Mouse (Mus musculus) liver, embryonic 13.5 days (tissue): ENCODE data around the gene Pbx2. TPM values are rescaled to one million over a fixed set of nuclear protein-coding genes. Genes with fewer than 3 reads are reported as not detected.
A peak's percentile ranks its signal among the peaks of the same experiment; 100 is the strongest.

Source experiments
- ATAC-seq: fragments of 200-750 bp; cut with Nextera tagmentation; 2 replicates; pipeline ENCODE4 v1.8.0; 2017; ENCODE audit warnings: low read depth, mild to moderate bottlenecking, moderate number of reproducible peaks, moderate library complexity
- DNase-seq: peaks from one replicate; pipeline ENCODE4 v3.0.0; 2022
- H3K27ac ChIP-seq: fragments of 300-500 bp; sonication (generic); 2 replicates; pipeline ENCODE4 v1.5.1; 2015; ENCODE audit warnings: moderate library complexity, mild to moderate bottlenecking, inconsistent platforms
- H3K27me3 ChIP-seq: fragments of 300-500 bp; sonication (generic); 2 replicates; pipeline ENCODE4 v1.6.1; 2015; ENCODE audit warnings: mild to moderate bottlenecking, inconsistent platforms
- H3K36me3 ChIP-seq: fragments of 300-500 bp; sonication (generic); 2 replicates; pipeline ENCODE4 v1.6.1; 2015; ENCODE audit warnings: mild to moderate bottlenecking, inconsistent platforms
- H3K4me1 ChIP-seq: fragments of 300-500 bp; sonication (generic); replicated peaks from 2 replicates; pipeline ENCODE4 v1.6.1; 2015; ENCODE audit warnings: inconsistent platforms
- H3K4me2 ChIP-seq: fragments of 300-500 bp; sonication (generic); 2 replicates; pipeline ENCODE4 v1.6.1; 2015; ENCODE audit warnings: inconsistent platforms, mild to moderate bottlenecking, moderate library complexity
- H3K4me3 ChIP-seq: fragments of 300-500 bp; sonication (generic); replicated peaks from 2 replicates; pipeline ENCODE4 v1.5.1; 2015; ENCODE audit warnings: mild to moderate bottlenecking, inconsistent platforms
- H3K9ac ChIP-seq: fragments of 300-500 bp; sonication (generic); 2 replicates; pipeline ENCODE4 v1.6.1; 2015; ENCODE audit warnings: mild to moderate bottlenecking, inconsistent platforms
- H3K9me3 ChIP-seq: fragments of 300-500 bp; sonication (generic); replicated peaks from 2 replicates; pipeline ENCODE4 v1.6.1; 2016; ENCODE audit warnings: inconsistent platforms
- WGBS: fragments of 180-500 bp; shearing (Covaris S2); methylation state at CpG from one replicate; pipeline ENCODE4 v1.1.7; 2015; ENCODE audit not compliant: insufficient replicate concordance; 5-methylcytosine and 5-hydroxymethylcytosine counted together
- polyA plus RNA-seq: library from polyadenylated mRNA; unstranded; fragments of >200 nt; fragmentation: Nextera tagmentation; extraction: Ambion mirVana; gene quantifications from 2 replicates; pipeline ENCODE4 v1.2.1, GENCODE M21; 2015

The Pbx2 gene
- polyA plus RNA-seq, 1 experiment from 2014 or later, result 3.8 TPM

DNA sequence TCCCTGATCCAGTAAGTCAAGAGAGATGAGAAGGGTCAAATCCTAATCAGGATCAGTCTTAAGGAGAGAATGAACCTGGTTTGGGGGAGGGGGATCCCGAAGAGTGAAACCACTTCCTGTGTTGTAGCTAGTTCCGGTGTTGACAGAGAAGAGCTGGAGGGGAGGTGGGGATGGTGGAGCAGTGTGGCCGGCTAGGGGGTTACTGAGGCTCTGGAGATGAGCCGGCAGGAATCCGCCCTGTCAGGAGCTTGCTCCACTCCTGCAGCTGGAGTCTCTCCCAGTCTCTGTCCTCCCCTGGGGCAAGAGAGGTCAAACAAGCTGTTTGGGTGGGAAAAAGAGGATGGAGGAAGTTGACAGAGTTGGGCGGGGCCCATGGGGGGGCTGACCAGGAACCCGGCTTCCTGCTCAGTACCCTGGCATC, 1.4 kb upstream of the Pbx2 start, which contains the start of gene Gpsm3:
Gene Gpsm3 (plus strand): TSS at position 126 of the 421 bp plus-strand sequence.
- peak within 1 kb of the TSS; percentile 89 for H3K9ac ChIP-seq
- ATAC-seq (no peak), DNase-seq (no peak)
- H3K4me1 ChIP-seq, result peaks cover 81% of the 10 kb centered on the region
- H3K4me3 ChIP-seq, result peak within 1 kb of the TSS; percentile 85
- peak within 1 kb of the TSS; percentile 92 for H3K27ac ChIP-seq
- peaks cover 10% of the 10 kb centered on the region; the same call in 1 of the 2 replicates for H3K27me3 ChIP-seq
- H3K9me3 ChIP-seq, result no peaks in the 10 kb centered on the region
- H3K36me3 ChIP-seq, result peaks cover 8% of the 10 kb centered on the region
- WGBS, result 13% methylated on average over 7 of the region's 7 CpGs
- peak within 1 kb of the TSS; percentile 99 for H3K4me2 ChIP-seq

DNA sequence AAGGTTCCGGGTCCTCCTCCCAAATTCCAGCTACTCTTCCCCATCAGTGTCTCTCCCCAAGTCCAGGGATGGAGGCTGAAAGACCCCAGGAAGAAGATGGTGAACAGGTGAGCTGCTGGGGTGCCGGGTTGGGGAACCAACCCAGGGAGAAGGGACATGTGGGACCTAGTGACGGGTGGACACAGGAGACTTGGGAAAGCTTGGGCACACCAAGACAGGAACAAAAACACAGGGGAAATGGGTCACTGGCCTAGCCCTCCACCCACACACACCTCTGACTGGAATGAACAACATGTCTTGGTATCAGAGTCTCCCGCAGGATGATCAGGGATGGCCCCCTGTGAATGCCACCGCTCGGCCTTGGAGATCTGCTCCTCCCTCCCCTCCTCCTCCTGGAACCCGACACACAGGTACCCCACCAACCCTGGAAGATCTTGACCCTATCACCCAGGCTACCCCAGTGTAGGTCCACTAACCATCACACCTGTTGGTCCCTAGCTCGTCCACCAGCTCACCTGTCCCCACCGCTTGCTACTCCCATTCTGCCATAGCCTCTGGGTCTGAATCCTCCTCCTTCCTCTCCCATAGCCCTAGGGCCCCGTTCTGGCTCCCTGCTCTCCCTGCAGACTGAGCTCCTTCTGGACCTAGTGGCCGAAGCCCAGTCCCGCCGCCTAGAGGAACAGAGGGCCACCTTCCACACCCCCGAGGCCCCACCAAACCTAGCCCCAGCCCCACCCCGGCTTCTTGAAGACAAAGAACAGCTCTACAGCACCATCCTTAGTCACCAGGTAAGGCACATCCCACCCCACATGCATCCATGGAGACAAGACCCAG, 695 bp upstream of the Pbx2 start:
- WGBS, result 43% methylated on average over 15 of the region's 15 CpGs
- H3K9me3 ChIP-seq, result no peaks in the 10 kb centered on the region
- peak overlapping the region; percentile 99 for H3K4me2 ChIP-seq
- no peak for DNase-seq
- ATAC-seq, result no peak
- H3K9ac ChIP-seq, result peak overlapping the region; percentile 89
- peaks cover 10% of the 10 kb centered on the region; the same call in 1 of the 2 replicates for H3K27me3 ChIP-seq
- peak overlapping the region; percentile 85 for H3K4me3 ChIP-seq
- H3K4me1 ChIP-seq, result peaks cover 86% of the 10 kb centered on the region
- H3K36me3 ChIP-seq, result peaks cover 15% of the 10 kb centered on the region
- peak overlapping the region; percentile 92 for H3K27ac ChIP-seq

DNA sequence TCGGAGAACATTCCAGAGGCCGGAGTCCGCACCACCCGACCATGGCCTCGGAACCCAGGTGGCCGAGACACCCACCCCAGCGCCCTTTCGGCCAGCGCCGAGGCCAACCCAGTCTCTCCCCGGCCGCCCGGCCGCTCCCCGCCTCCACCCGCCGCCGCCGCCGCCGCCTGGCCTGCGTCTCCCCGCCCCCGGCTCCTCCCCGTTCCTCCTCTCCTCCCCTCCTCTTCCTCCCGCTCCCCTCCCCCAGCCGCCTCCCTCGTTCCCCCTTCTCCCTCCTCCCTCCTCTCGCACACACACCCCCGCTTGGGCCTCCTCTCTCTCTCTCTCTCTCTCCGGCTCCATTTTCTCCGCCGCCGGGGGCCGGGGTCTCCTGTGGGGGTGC, 919 bp downstream of the Pbx2 start:
- H3K9me3 ChIP-seq, result no peaks in the 10 kb centered on the region
- ATAC-seq (peak; percentile 58), DNase-seq (peak; percentile 82)
- H3K4me1 ChIP-seq, result peaks cover 86% of the 10 kb centered on the region
- H3K9ac ChIP-seq, result peak overlapping the region; percentile 89
- H3K36me3 ChIP-seq, result peaks cover 23% of the 10 kb centered on the region
- peak overlapping the region; percentile 92 for H3K27ac ChIP-seq
- no peaks in the 10 kb centered on the region for H3K27me3 ChIP-seq
- peak overlapping the region; percentile 85 for H3K4me3 ChIP-seq
- WGBS, result 1% methylated on average over 28 of the region's 35 CpGs
- H3K4me2 ChIP-seq, result peak overlapping the region; percentile 99

DNA sequence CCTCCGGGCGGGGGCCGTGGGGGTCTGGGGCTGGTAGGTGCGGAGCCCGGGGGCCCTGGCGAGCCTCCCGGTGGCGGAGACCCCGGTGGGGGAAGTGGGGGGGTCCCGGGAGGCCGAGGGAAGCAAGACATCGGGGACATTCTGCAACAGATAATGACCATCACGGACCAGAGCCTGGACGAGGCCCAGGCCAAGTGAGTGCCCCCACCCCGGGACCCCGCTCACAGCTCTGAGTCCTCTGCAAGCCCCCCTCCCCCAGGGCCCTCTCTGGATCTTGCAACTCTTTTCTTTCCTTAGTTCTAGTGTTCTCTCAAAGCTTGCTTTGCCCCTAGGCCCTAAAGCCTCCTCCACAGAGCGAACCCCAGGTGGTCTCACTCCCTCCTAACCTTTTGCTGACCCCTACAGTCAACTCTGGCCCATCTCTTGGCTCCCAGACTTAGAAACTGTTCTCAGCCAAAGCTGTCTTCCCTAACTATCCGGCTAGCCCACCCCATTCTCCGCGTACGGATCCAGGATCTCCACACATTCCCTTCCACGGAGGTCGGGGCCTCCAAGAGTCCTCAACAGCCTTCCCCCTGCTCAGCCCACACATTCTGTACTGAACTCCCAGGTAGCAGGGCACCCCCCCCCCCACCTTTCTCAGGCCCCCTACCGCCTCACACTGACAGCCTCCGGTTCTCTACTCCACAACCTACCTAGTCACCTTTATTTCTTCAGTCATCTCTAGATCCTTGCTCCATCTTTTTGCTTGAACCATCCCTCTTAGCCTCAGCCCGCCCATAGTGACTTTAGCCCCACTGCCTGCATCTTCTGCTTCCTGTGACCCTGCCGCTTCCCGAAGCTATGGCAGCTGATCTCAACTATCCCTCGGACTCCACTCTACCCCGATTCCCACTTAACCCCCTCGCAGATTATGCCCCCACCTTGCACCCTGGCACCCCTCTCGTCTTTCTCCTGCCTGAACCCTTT, 1.8 kb downstream of the Pbx2 start:
- H3K4me1 ChIP-seq, result peaks cover 89% of the 10 kb centered on the region
- no peaks in the 10 kb centered on the region for H3K27me3 ChIP-seq
- H3K4me3 ChIP-seq, result peak overlapping the region; percentile 85
- H3K36me3 ChIP-seq, result peaks cover 23% of the 10 kb centered on the region
- H3K9ac ChIP-seq, result peak overlapping the region; percentile 89
- no peaks in the 10 kb centered on the region for H3K9me3 ChIP-seq
- no peak for DNase-seq
- peak overlapping the region; percentile 92 for H3K27ac ChIP-seq
- ATAC-seq, result no peak
- WGBS, result 5% methylated on average over 26 of the region's 32 CpGs
- H3K4me2 ChIP-seq, result peak overlapping the region; percentile 99

DNA sequence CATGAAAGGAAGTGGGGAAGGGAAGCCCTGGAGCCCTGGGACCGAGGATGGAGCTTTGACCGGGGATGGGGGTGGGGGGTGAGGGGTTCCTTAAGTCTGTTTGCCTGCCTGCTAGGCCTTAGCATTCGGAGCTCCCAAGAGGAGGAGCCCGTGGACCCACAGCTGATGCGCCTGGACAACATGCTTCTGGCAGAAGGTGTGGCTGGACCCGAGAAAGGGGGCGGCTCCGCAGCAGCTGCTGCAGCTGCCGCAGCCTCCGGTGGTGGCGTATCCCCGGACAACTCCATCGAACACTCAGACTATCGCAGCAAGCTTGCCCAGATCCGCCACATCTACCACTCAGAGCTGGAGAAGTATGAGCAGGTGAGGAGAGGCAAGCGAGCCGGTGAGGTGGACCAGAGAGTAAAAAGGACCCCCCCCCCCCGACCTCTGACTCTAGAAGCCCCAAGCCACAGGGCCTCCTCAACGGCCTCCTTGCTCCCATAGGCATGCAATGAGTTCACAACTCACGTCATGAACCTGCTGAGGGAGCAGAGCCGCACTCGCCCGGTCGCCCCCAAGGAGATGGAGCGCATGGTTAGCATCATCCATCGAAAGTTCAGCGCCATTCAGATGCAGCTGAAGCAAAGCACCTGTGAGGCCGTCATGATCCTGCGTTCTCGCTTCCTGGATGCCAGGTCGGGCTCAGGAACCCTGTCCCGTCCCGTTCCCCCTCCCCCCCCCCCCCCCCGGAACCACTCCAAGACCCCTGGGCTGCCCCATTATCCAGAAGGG, 2.9 kb downstream of the Pbx2 start:
- Histone ChIP-seq H3K27me3 (no peaks in the 10 kb centered on the region), H3K4me2 (peak overlapping the region; percentile 99), H3K36me3 (peaks cover 23% of the 10 kb centered on the region), H3K4me3 (peak overlapping the region; percentile 85), H3K9me3 (no peaks in the 10 kb centered on the region), H3K4me1 (peaks cover 87% of the 10 kb centered on the region), H3K9ac (peak overlapping the region; percentile 89), H3K27ac (peak overlapping the region; percentile 92; the same call in 1 of the 2 replicates)
- no peak for ATAC-seq
- WGBS, result 62% methylated on average over 34 of the region's 34 CpGs
- no peak for DNase-seq

DNA sequence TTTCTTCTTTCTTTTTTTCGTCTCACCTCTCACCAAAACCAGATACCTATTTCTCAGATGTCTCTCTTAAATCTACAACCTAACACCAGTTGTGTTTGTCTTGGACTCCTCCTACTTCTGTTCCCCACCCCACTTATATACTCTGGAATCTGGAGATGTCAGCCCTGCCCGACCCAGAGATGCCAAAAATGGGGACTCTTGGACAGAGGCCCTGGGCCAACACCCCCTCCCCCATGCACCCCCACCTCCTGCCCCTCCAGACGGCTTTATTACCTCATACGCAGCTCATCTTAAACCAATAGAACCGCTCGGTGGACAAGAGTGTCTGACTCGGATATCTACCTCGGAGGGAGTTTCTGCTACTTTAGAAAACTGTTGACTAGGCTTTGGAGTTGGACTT, 5.0 kb downstream of the Pbx2 start:
- H3K4me3 ChIP-seq, result no peak overlapping the region
- peaks cover 37% of the 10 kb centered on the region for H3K36me3 ChIP-seq
- 76% methylated on average over 8 of the region's 8 CpGs for WGBS
- no peaks in the 10 kb centered on the region for H3K9me3 ChIP-seq
- peaks cover 78% of the 10 kb centered on the region for H3K4me1 ChIP-seq
- no peak overlapping the region for H3K4me2 ChIP-seq
- ATAC-seq (no peak), DNase-seq (no peak)
- no peaks in the 10 kb centered on the region for H3K27me3 ChIP-seq
- H3K27ac ChIP-seq, result no peak overlapping the region
- no peak overlapping the region for H3K9ac ChIP-seq

DNA sequence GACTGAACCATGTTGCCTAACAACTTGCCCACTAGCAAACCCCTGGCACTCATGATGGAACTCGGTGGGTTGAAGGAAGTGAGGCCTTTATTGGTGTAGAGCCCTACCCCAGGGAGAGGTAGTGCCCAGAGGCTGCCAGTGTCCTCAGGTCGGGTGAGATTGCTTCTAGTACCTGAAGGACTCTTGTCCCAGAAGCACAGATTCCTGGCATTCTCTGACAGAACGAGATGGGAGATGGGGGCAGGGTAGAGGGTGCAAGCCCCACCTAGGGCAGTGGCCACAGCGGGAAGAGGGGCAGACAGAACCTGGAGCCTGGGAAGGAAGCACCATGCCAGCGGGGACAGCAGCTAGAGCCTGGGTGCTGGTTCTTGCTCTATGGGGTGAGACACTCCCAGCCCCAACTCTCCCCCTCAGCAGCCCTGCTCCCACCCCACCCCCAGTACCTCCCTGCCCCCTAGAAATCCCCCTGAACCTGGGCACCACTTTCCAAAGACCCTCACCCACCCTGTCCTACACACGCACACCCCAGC, 6.6 kb downstream of the Pbx2 start, which contains the start of gene Ager:
Gene Ager (plus strand): TSS at position 297 of the 530 bp plus-strand sequence.
- Histone ChIP-seq H3K9me3 (no peaks in the 10 kb centered on the region), H3K4me1 (peaks cover 77% of the 10 kb centered on the region), H3K27me3 (no peaks in the 10 kb centered on the region), H3K4me3 (no peak within 1 kb of the TSS), H3K27ac (no peak within 1 kb of the TSS), H3K4me2 (no peak within 1 kb of the TSS), H3K9ac (peak within 1 kb of the TSS; percentile 19; the same call in 1 of the 2 replicates), H3K36me3 (peaks cover 47% of the 10 kb centered on the region)
- ATAC-seq, result no peak
- WGBS, result 22% methylated on average over 6 of the region's 6 CpGs
- DNase-seq, result no peak

DNA sequence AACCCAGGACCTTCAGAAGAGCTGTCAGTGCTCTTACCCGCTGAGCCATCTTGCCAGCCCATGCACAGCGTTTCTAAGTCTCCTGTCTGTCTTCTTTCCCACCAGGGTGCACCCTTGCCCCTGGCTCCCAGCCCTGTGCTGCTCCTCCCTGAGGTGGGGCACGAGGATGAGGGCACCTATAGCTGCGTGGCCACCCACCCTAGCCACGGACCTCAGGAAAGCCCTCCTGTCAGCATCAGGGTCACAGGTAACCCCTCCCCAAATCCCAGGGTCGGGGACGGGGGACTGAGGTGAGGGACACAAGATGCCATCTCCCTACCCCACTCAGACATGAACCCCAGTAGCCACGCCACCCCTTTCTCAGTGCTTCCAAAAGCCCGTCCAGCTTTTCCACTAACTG, 8.8 kb downstream of the Pbx2 start:
- Histone ChIP-seq H3K9me3 (no peaks in the 10 kb centered on the region), H3K9ac (no peak overlapping the region), H3K27me3 (no peaks in the 10 kb centered on the region), H3K36me3 (peaks cover 37% of the 10 kb centered on the region), H3K27ac (no peak overlapping the region), H3K4me1 (peaks cover 64% of the 10 kb centered on the region), H3K4me2 (no peak overlapping the region), H3K4me3 (no peak overlapping the region)
- ATAC-seq (no peak), DNase-seq (no peak)
- 73% methylated on average over 9 of the region's 9 CpGs for WGBS

DNA sequence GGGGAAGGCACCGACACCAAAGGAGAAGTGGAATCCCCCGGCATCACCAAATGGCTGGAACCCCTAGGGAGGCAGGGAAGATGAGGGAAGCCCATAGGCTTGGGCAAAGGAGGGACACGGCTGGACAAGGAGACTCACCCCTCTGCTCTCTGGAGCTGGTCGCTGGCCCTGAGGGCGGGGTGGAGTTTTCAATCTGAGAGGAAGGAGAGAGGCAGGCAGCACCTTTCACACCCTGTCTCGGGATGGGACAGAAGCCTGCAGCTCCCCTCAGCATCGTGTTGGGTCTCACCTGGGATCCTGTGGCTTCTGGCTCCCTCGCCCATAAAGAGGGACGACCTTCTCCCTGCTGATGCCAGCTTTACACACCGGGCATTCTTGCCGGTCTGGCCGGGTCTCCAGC, 10.7 kb downstream of the Pbx2 start:
- H3K36me3 ChIP-seq, result peaks cover 24% of the 10 kb centered on the region
- H3K9me3 ChIP-seq, result no peaks in the 10 kb centered on the region
- H3K4me1 ChIP-seq, result peaks cover 65% of the 10 kb centered on the region
- peak overlapping the region; percentile 95; the same call in 1 of the 2 replicates for H3K4me3 ChIP-seq
- no peaks in the 10 kb centered on the region for H3K27me3 ChIP-seq
- H3K27ac ChIP-seq, result no peak overlapping the region
- H3K4me2 ChIP-seq, result peak overlapping the region; percentile 84
- ATAC-seq, result no peak
- H3K9ac ChIP-seq, result 0 out of 2 replicates have a peak overlapping the region, but pooled peaks have one; percentile 86
- WGBS, result 78% methylated on average over 12 of the region's 12 CpGs
- no peak for DNase-seq

DNA sequence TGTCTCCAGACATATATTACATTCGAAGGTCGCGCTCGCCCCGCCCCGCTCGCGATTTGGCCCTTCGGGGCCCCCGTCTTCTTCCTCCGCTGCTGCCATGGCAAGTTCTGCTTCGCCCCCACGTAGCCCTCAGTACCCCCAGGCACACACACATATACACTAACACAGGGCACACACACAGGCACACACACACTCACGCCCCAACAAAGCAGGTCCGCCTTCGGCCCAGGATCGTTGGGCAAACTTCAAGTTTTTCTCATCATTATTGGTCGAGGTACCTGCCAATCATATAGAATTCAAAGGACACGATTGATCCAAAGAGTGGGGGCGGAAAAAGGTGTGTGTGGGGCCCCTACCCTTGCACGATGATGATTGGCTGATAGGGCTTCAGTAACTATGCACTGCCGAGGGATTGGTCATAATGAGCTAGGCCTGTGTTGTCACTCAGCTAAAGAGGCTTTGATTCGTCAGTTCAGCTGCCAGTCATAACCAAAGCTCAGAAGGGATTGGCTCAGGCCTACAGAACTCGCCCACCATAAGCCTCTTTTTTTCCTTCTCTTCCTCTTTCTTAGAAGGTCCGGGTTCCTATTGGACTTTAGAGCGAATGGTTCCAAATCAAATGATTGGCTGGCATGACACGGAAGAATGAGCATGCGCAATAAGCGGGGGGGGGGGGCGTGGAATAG, 12.5 kb downstream of the Pbx2 start, which contains the start of gene Rnf5:
Gene Rnf5 (minus strand): TSS at position 316 of the 686 bp plus-strand sequence.
- Histone ChIP-seq H3K9ac (peak within 1 kb of the TSS; percentile 97), H3K4me2 (peak within 1 kb of the TSS; percentile 93), H3K27me3 (no peaks in the 10 kb centered on the region), H3K27ac (peak within 1 kb of the TSS; percentile 89), H3K4me3 (peak within 1 kb of the TSS; percentile 95), H3K4me1 (peaks cover 66% of the 10 kb centered on the region), H3K9me3 (no peaks in the 10 kb centered on the region), H3K36me3 (peaks cover 32% of the 10 kb centered on the region)
- peak; percentile 98 for DNase-seq
- WGBS, result under 1% methylated on average over 30 of the region's 30 CpGs
- peak; percentile 89 for ATAC-seq
